Mouse (Mus musculus): ENCODE results near the gene Ston2. TPM values are rescaled to one million over a fixed set of nuclear protein-coding genes. Genes with fewer than 3 reads are reported as not detected.
A peak's percentile ranks its signal among the peaks of the same experiment; 100 is the strongest.
"Not testable (repeated sequence)": the region's sequence is repeated elsewhere in the genome, so short reads cannot be mapped to it uniquely, and the experiment has no call there.

The Ston2 gene
- polyA plus RNA-seq, 1 experiment from 2014 or later = 25.0 TPM

- H3K4me1 ChIP-seq (replicated peaks) = peaks cover 26% of the 10 kb centered on the region
- 0% methylated on average over 65 of the region's 83 CpGs for WGBS (ENCODE audit: insufficient replicate concordance)
- H3K27me3 ChIP-seq = no peaks in the 10 kb centered on the region
- peak overlapping the region; percentile 95 for H3K4me3 ChIP-seq (replicated peaks)
- DNase-seq = peak; percentile 39
- H3K9ac ChIP-seq = peak overlapping the region; percentile 100
- peaks cover 22% of the 10 kb centered on the region for H3K36me3 ChIP-seq
- H3K9me3 ChIP-seq (replicated peaks) = no peaks in the 10 kb centered on the region
- peak overlapping the region; percentile 100 for H3K27ac ChIP-seq
- peak overlapping the region; percentile 72 for H3K4me2 ChIP-seq
- peak; percentile 49 for ATAC-seq (ENCODE audit: low read depth)
Observed at GRCm38 (mm10) chr12:91588670-91589541, 199.3 kb downstream of the Ston2 start.

- H3K27me3 ChIP-seq = no peaks in the 10 kb centered on the region
- ATAC-seq (ENCODE audit: low read depth) (peak; percentile 71), DNase-seq (peak; percentile 77)
- peak overlapping the region; percentile 100 for H3K27ac ChIP-seq
- H3K9me3 ChIP-seq (replicated peaks) = no peaks in the 10 kb centered on the region
- under 1% methylated on average over 32 of the region's 32 CpGs for WGBS (ENCODE audit: insufficient replicate concordance)
- H3K4me1 ChIP-seq (replicated peaks) = peaks cover 29% of the 10 kb centered on the region
- peak overlapping the region; percentile 95 for H3K4me3 ChIP-seq (replicated peaks)
- peak overlapping the region; percentile 72 for H3K4me2 ChIP-seq
- H3K9ac ChIP-seq = peak overlapping the region; percentile 100
- H3K36me3 ChIP-seq = peaks cover 26% of the 10 kb centered on the region
Observed at GRCm38 (mm10) chr12:91588176-91588669, 200.0 kb downstream of the Ston2 start.

DNA sequence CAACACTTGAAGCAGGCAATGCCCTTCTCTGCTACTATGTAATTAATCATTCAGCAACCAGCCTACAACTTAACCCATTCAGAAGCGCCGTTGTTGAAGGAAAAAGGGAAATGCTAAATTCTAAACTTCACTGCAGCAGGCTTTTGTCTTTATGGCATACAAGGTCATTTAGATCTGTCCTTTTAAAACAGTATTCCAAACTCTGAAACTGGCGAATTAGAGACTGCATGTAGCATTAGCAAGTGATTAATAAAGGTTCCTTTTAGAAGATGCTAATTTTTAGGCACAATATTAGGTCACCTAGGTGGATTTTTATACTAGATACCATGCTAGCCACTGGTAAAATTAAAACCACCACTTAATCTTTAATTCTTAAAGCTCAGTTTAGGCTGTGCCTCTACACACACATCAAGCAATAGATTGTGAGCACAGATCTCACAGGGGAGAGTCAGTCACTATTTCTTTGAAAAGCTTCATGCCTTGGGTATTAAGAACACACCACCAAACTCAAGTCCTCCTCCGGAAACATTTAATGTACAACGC is 200.6 kb downstream of the Ston2 start:
- Histone ChIP-seq H3K36me3 (peaks cover 32% of the 10 kb centered on the region), H3K4me3 (replicated peaks) (peak overlapping the region; percentile 95), H3K9me3 (replicated peaks) (no peaks in the 10 kb centered on the region), H3K4me1 (replicated peaks) (peaks cover 35% of the 10 kb centered on the region), H3K27me3 (no peaks in the 10 kb centered on the region), H3K27ac (peak overlapping the region; percentile 100; the same call in 1 of the 2 replicates), H3K9ac (peak overlapping the region; percentile 100), H3K4me2 (peak overlapping the region; percentile 72)
- ATAC-seq (ENCODE audit: low read depth) = no peak
- WGBS (ENCODE audit: insufficient replicate concordance) = 11% methylated on average over 5 of the region's 5 CpGs
- no peak for DNase-seq

DNA sequence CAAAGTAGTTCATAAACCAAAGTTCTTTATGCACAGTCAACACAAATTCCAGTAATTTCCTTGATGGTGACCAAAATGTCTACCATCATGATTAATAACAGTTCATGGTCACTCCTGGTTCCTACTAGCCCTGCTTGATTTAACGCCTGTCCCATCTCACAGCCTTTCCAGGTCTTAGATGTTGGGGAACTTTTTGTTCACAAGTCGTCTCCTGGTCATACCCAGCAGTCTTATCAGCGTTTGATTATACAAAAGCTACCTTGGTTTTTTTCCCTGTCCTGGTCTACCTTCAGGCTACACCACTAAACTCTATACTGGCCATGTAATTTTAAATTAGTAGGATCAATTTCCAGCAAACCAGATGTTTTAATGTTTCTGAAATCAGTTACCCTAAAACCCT is 201.1 kb downstream of the Ston2 start:
- no peak for ATAC-seq (ENCODE audit: low read depth)
- Histone ChIP-seq H3K27me3 (no peaks in the 10 kb centered on the region), H3K4me2 (peak overlapping the region; percentile 72), H3K4me1 (replicated peaks) (peaks cover 40% of the 10 kb centered on the region), H3K9ac (peak overlapping the region; percentile 100), H3K9me3 (replicated peaks) (no peaks in the 10 kb centered on the region), H3K36me3 (peaks cover 36% of the 10 kb centered on the region), H3K27ac (no peak overlapping the region), H3K4me3 (replicated peaks) (peak overlapping the region; percentile 95)
- WGBS (ENCODE audit: insufficient replicate concordance) = 51% methylated on average over 3 of the region's 3 CpGs
- DNase-seq = no peak

- not testable (repeated sequence) for H3K9me3 ChIP-seq (replicated peaks); ATAC-seq (ENCODE audit: low read depth); H3K27me3 ChIP-seq; H3K4me3 ChIP-seq (replicated peaks); H3K27ac ChIP-seq; H3K4me2 ChIP-seq; H3K9ac ChIP-seq; DNase-seq
- WGBS (ENCODE audit: insufficient replicate concordance) = 86% methylated on average over 4 of the region's 4 CpGs
- peaks cover 45% of the 10 kb centered on the region for H3K36me3 ChIP-seq
- H3K4me1 ChIP-seq (replicated peaks) = peaks cover 43% of the 10 kb centered on the region
Observed at GRCm38 (mm10) chr12:91585815-91586214, 202.4 kb downstream of the Ston2 start.

GRCm38 (mm10) chr12:91585206-91585605 is 203.0 kb downstream of the Ston2 start:
- Histone ChIP-seq H3K9ac (no peak overlapping the region), H3K27me3 (no peaks in the 10 kb centered on the region), H3K9me3 (replicated peaks) (no peaks in the 10 kb centered on the region), H3K4me2 (no peak overlapping the region), H3K4me3 (replicated peaks) (no peak overlapping the region), H3K27ac (no peak overlapping the region), H3K36me3 (peaks cover 49% of the 10 kb centered on the region), H3K4me1 (replicated peaks) (peaks cover 45% of the 10 kb centered on the region)
- ATAC-seq (ENCODE audit: low read depth) (no peak), DNase-seq (no peak)
- WGBS (ENCODE audit: insufficient replicate concordance) = 77% methylated on average over 3 of the region's 3 CpGs

DNA sequence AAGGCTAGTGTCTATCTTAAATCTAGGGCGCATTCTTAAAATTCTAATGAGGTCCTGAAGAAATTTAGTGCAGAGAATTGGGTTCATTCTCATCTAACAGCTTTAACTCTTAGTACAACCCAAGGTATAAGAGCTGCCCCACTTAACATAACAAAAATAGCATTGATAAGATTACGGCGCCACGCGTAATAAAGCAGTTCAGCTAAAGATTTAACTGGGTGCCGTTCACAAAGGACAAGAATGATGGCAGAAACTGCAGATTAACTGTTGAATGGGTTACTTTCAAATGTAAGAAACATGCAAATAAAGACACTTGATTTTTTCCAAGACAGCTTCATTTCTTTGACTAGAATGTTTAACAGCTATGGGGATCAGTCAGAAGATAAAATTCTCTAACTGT is 204.8 kb downstream of the Ston2 start:
- Histone ChIP-seq H3K4me3 (replicated peaks) (no peak overlapping the region), H3K4me2 (no peak overlapping the region), H3K4me1 (replicated peaks) (peaks cover 52% of the 10 kb centered on the region), H3K27me3 (no peaks in the 10 kb centered on the region), H3K27ac (no peak overlapping the region), H3K36me3 (peaks cover 62% of the 10 kb centered on the region), H3K9ac (no peak overlapping the region), H3K9me3 (replicated peaks) (no peaks in the 10 kb centered on the region)
- 85% methylated on average over 6 of the region's 6 CpGs for WGBS (ENCODE audit: insufficient replicate concordance)
- no peak for DNase-seq
- ATAC-seq (ENCODE audit: low read depth) = no peak

Small RNAs within 50 kb of the gene (microRNA-seq; reads per million reads assigned to microRNA genes)
- gene Gm22015 = not detected

Other genes with a start within 250 kb of the Ston2 start
- 21.7 and 26.0 TPM in 2 replicates for gene Gtf2a1, start 197.9 kb downstream of the Ston2 start, polyA plus RNA-seq (2015; fragmentation: Nextera tagmentation; extraction: Ambion mirVana)
- 34.5 and 43.0 TPM in 2 replicates for gene Sel1l, start 60.8 kb upstream of the Ston2 start, polyA plus RNA-seq (2015; fragmentation: Nextera tagmentation; extraction: Ambion mirVana)

All from liver, embryonic 13.5 days (tissue).